Mouse (Mus musculus) bone marrow, adult 2 months (tissue): Measurements from ENCODE around the gene Slfn4.
"Not testable (repeated sequence)": the region's sequence is repeated elsewhere in the genome, so short reads cannot be mapped to it uniquely, and the experiment has no call there.

Experiments
- CTCF ChIP-seq: fragments of 200-500 bp; IDR thresholded peaks from 2 replicates; pipeline ENCODE4 v1.5.1; 2011; ENCODE audit warnings: low read length, control low read depth; ENCODE audit not compliant: control insufficient read depth, insufficient read depth
- POLR2A ChIP-seq: fragments of 200-500 bp; IDR thresholded peaks from 2 replicates; pipeline ENCODE4 v1.6.1; 2011; ENCODE audit warnings: low read depth, mild to moderate bottlenecking, control low read depth, low read length, borderline replicate concordance; ENCODE audit not compliant: control insufficient read depth

GRCm38 (mm10) chr11:83125633-83126032 is 49.4 kb upstream of the Slfn4 start:
- TF ChIP-seq CTCF, POLR2A: not testable (repeated sequence)
